Mouse (Mus musculus) olfactory bulb, adult 2 months (tissue): ENCODE results near the gene Apobec2. TPM values are rescaled to one million over a fixed set of nuclear protein-coding genes. Genes with fewer than 3 reads are reported as not detected.

ENCODE experiments used
- H3K27ac ChIP-seq: fragments of 200-500 bp; 2 replicates; pipeline ENCODE4 v1.5.1; 2012; ENCODE audit warnings: low read depth, low read length; ENCODE audit not compliant: insufficient read depth
- H3K4me1 ChIP-seq: fragments of 200-500 bp; 2 replicates; pipeline ENCODE4 v1.6.1; 2012; ENCODE audit warnings: low read length; ENCODE audit not compliant: control insufficient read depth, insufficient read depth
- H3K4me3 ChIP-seq: fragments of 200-500 bp; 2 replicates; pipeline ENCODE4 v1.5.1; 2012; ENCODE audit warnings: mild to moderate bottlenecking, low read depth, low read length, moderate library complexity; ENCODE audit not compliant: insufficient read depth
- CTCF ChIP-seq: fragments of 200-500 bp; IDR thresholded peaks from 2 replicates; pipeline ENCODE4 v1.5.1; 2012; ENCODE audit warnings: low read depth, mild to moderate bottlenecking, low read length, moderate library complexity; ENCODE audit not compliant: insufficient read depth
- POLR2A ChIP-seq: fragments of 200-500 bp; IDR thresholded peaks from 2 replicates; pipeline ENCODE4 v1.6.1; 2012; ENCODE audit warnings: mild to moderate bottlenecking, low read depth, low read length, moderate library complexity; ENCODE audit not compliant: insufficient read depth
- WGBS: fragments of 180-500 bp; shearing (Covaris S2); methylation state at CpG from one replicate; pipeline ENCODE4 v1.1.7; 2018; 5-methylcytosine and 5-hydroxymethylcytosine counted together
- polyA plus RNA-seq: library from polyadenylated mRNA; stranded (reverse); fragments of >200 nt; gene quantifications from 2 replicates; pipeline ENCODE4 v1.2.4, GENCODE M21; 2012; ENCODE audit warnings: low replicate concordance; ENCODE audit not compliant: missing spikeins, insufficient read depth, insufficient read length

Gene Apobec2
- polyA plus RNA-seq, 1 experiment, result not detected

DNA sequence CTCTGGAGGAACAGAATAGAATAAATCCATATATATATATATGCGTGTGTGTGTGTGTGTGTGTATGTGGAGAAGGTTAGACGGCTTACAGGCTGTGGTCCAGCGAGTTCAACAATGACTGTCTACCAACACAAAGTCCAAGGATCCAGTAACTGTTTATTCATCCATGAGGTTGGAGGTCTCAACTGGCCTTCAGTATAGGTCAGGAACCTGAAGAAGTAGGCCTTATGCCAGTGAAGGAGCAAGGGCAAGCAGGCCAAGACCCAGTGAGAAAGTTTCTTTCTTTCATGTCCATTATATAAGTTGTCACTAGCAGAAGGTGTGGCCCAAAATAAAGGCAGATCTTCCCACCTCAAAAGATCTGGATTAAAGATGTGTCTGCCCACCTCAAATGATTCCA lies 30.0 kb downstream of the Apobec2 start:
- WGBS, result 95% methylated on average over 3 of the region's 3 CpGs
- TF ChIP-seq POLR2A (no peak), CTCF (no peak)
- no peaks in the 10 kb centered on the region for H3K4me1 ChIP-seq
- H3K4me3 ChIP-seq, result no peak overlapping the region
- H3K27ac ChIP-seq, result no peak overlapping the region

DNA sequence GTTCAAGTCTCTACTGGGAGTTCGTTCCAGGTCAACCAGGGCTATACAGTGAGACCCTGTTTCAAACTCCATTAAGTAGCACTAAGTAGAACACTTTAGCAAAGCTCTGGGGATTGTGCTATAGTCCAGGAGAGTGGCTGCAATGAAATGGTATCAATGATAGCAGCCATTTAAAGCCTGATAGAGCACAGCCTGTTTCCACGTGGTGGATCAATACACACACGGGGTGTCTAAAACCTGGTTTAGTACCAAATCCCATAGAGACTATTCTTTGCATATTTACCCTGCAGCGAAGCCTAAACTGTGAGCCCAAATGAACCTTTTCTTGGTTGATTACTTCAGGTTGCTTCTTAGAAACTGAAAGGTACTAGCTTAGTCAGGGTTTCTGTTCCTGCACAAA lies 31.0 kb downstream of the Apobec2 start:
- no peak for TF ChIP-seq CTCF
- no peak for TF ChIP-seq POLR2A
- 86% methylated on average over 4 of the region's 4 CpGs for WGBS
- Histone ChIP-seq H3K4me1 (no peaks in the 10 kb centered on the region), H3K4me3 (no peak overlapping the region), H3K27ac (no peak overlapping the region)

GRCm38 (mm10) chr17:48392616-48393015 lies 40.1 kb downstream of the Apobec2 start:
- TF ChIP-seq CTCF, result no peak
- TF ChIP-seq POLR2A, result no peak
- no peak overlapping the region for H3K4me3 ChIP-seq
- 80% methylated on average over 3 of the region's 3 CpGs for WGBS
- H3K27ac ChIP-seq, result no peak overlapping the region
- H3K4me1 ChIP-seq, result 0 out of 2 replicates have a peak, but pooled peaks cover 2% of the 10 kb centered on the region

- 84% methylated on average over 5 of the region's 5 CpGs for WGBS
- Histone ChIP-seq H3K27ac (no peak overlapping the region), H3K4me1 (0 out of 2 replicates have a peak, but pooled peaks cover 2% of the 10 kb centered on the region), H3K4me3 (no peak overlapping the region)
- TF ChIP-seq POLR2A, result no peak
- no peak for TF ChIP-seq CTCF
Observed at GRCm38 (mm10) chr17:48391446-48391845, 41.3 kb downstream of the Apobec2 start.

- WGBS, result 93% methylated on average over 5 of the region's 5 CpGs
- 0 out of 2 replicates have a peak, but pooled peaks cover 2% of the 10 kb centered on the region for H3K4me1 ChIP-seq
- no peak overlapping the region for H3K27ac ChIP-seq
- no peak overlapping the region for H3K4me3 ChIP-seq
- no peak for TF ChIP-seq CTCF
- TF ChIP-seq POLR2A, result no peak
Observed at GRCm38 (mm10) chr17:48389442-48389841, 43.3 kb downstream of the Apobec2 start.

GRCm38 (mm10) chr17:48388666-48389065 lies 44.1 kb downstream of the Apobec2 start:
- 0 out of 2 replicates have a peak, but pooled peaks cover 2% of the 10 kb centered on the region for H3K4me1 ChIP-seq
- no peak overlapping the region for H3K4me3 ChIP-seq
- TF ChIP-seq CTCF (no peak), POLR2A (no peak)
- 83% methylated on average over 2 of the region's 2 CpGs for WGBS
- H3K27ac ChIP-seq, result no peak overlapping the region

DNA sequence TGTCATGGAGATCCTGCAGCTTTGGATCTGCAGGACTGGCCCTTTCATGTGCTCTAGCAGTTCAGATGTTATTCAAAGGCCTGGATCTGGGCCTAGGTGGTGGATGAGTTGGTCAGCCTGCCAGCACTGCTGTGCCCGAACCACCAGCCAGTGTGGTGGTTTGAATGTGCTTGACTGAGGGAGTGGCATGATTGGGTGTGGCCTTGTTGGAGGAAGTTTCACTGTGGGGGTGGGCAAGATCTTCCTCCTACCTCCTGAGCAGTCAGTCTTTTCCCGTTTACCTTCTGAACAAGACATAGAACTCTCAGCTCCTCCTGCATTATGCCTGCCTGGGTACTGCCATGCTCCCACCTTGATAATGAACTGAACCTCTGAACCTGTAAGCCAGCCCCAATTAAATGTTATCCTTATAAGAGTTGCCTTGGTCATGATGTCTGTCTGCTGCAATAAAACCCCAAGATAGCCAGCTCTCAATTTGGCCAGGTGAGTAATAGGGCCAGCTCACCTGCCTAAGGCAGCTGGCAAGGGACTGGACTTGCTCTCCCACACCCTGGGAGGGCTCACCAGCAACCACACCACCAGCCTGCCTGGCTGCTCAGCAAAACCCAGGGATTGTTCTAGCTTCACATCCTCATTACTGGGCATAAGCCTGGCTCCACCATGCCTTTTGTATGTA lies 46.8 kb downstream of the Apobec2 start:
- H3K4me3 ChIP-seq, result no peak overlapping the region
- 51% methylated on average over 2 of the region's 2 CpGs for WGBS
- no peak overlapping the region for H3K27ac ChIP-seq
- no peaks in the 10 kb centered on the region for H3K4me1 ChIP-seq
- TF ChIP-seq POLR2A (no peak), CTCF (no peak)

DNA sequence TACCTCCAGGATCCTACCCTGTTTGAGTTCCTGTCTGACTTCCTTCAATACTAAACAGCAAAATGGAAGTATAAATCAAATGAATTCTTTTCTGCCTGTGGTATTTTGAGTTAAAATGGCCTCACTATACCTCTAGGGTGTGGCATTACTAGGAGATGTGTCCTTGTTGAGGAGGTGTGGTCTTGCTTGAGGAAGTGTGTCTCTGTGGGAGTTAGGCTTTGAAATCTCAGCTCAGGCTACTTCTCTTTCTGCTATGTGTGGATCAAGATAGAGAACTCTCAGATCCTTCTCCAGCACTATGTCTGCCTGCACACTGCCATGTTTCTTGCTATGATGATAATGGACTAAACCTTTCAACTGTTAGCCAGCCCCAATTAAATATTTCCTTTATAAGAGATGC lies 53.7 kb downstream of the Apobec2 start:
- Histone ChIP-seq H3K27ac (no peak overlapping the region), H3K4me1 (no peaks in the 10 kb centered on the region), H3K4me3 (no peak overlapping the region)
- TF ChIP-seq CTCF, result no peak
- no peak for TF ChIP-seq POLR2A

DNA sequence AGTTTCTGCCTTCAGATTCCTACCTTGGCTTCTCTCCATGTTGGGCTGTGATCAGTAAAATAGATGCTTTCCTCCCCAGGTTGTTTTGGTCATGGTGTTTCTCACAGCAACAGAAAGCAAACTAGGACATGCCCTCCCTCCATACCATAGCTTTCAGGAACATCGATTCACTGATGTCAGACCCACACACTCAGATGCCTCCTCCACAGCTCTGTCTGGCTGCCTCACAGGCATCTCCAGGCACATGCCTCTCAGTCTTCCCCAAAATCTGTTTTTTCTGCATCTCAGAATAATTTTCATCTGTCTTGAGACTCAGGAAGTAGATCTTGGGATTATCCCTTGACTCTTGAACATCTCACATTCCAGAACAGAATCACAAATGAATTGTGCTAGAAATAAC lies 56.6 kb downstream of the Apobec2 start:
- 73% methylated on average over 1 of the region's 1 CpGs for WGBS
- Histone ChIP-seq H3K4me1 (0 out of 2 replicates have a peak, but pooled peaks cover 2% of the 10 kb centered on the region), H3K27ac (no peak overlapping the region), H3K4me3 (no peak overlapping the region)
- TF ChIP-seq POLR2A (no peak), CTCF (no peak)
